Mouse (Mus musculus): ENCODE results near the gene Abraxas1. TPM values are rescaled to one million over a fixed set of nuclear protein-coding genes. Genes with fewer than 3 reads are reported as not detected.

The Abraxas1 gene
- total and polyA plus RNA-seq, 3 experiments, result 14.6 to 61.7 (median 40.5) TPM

- ATAC-seq (ENCODE audit: extremely low read depth, insufficient number of reproducible peaks, low FRiP score, poor library complexity, severe bottlenecking) (no peak), DNase-seq (ENCODE audit: low spot score) (no peak)
- no peaks in the 10 kb centered on the region for H3K36me3 ChIP-seq (replicated peaks)
- H3K4me3 ChIP-seq (ENCODE audit: low read depth, low read length), result no peak overlapping the region
- no peaks in the 10 kb centered on the region for H3K27me3 ChIP-seq (ENCODE audit: insufficient read depth, low read length)
- no peaks in the 10 kb centered on the region for H3K9me3 ChIP-seq (replicated peaks)
- no peaks in the 10 kb centered on the region for H3K4me1 ChIP-seq (ENCODE audit: insufficient read depth, low read depth, low read length)
- no peak for TF ChIP-seq GATA2 (IDR thresholded peaks at IDR 0.05; ENCODE audit: borderline replicate concordance, low read depth, low read length)
- no peak for TF ChIP-seq POLR2AphosphoS5 (IDR thresholded peaks at IDR 0.05; ENCODE audit: insufficient replicate concordance, low read depth, low read length)
- TF ChIP-seq GATA1 (IDR thresholded peaks at IDR 0.05; ENCODE audit: borderline replicate concordance, low read length), result no peak
- TF ChIP-seq CTCF (IDR thresholded peaks at IDR 0.05; ENCODE audit: low read depth, low read length), result no peak
- no peak for TF ChIP-seq TAL1 (conservative IDR thresholded peaks at IDR 0.05; ENCODE audit: low read depth, low read length)
These were observed 11.9 kb upstream of the Abraxas1 start for GRCm38 (mm10) chr5:100832680-100833079.

GRCm38 (mm10) chr5:100828701-100829100 is 7.9 kb upstream of the Abraxas1 start:
- no peak overlapping the region for H3K4me3 ChIP-seq (ENCODE audit: low read depth, low read length)
- H3K4me1 ChIP-seq (ENCODE audit: insufficient read depth, low read depth, low read length), result no peaks in the 10 kb centered on the region
- no peaks in the 10 kb centered on the region for H3K36me3 ChIP-seq (replicated peaks)
- no peak for DNase-seq (ENCODE audit: low spot score)
- H3K27me3 ChIP-seq (ENCODE audit: insufficient read depth, low read length), result peaks cover 12% of the 10 kb centered on the region
- TF ChIP-seq CTCF (IDR thresholded peaks at IDR 0.05; ENCODE audit: low read depth, low read length) (no peak), GATA2 (IDR thresholded peaks at IDR 0.05; ENCODE audit: borderline replicate concordance, low read depth, low read length) (no peak), POLR2AphosphoS5 (IDR thresholded peaks at IDR 0.05; ENCODE audit: insufficient replicate concordance, low read depth, low read length) (no peak), GATA1 (IDR thresholded peaks at IDR 0.05; ENCODE audit: borderline replicate concordance, low read length) (no peak), TAL1 (conservative IDR thresholded peaks at IDR 0.05; ENCODE audit: low read depth, low read length) (no peak)
- ATAC-seq (ENCODE audit: extremely low read depth, insufficient number of reproducible peaks, low FRiP score, poor library complexity, severe bottlenecking), result no peak
- H3K9me3 ChIP-seq (replicated peaks), result no peaks in the 10 kb centered on the region

DNA sequence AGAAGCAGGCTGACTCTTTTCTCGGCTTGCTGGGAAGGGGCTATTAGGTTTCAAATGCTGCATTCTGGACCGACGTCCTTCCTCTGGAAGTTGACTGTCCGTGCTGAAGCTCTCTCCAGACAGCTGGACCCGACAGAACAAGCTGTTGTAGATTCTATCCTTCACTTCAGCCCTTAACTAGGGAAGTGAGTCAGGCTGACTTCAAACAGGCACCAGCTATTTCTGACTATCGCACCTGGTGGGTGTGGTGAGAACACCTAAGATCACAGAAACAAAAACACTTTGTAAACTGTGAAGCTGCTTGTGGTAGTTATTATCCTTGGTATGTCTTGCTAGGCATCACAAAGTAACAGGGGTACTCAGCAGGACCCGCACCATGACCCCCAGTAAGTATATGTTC is 5.8 kb upstream of the Abraxas1 start:
- DNase-seq (ENCODE audit: low spot score), result no peak
- Histone ChIP-seq H3K4me1 (ENCODE audit: insufficient read depth, low read depth, low read length) (peaks cover 4% of the 10 kb centered on the region; the same call in 1 of the 2 replicates), H3K36me3 (replicated peaks) (no peaks in the 10 kb centered on the region), H3K9me3 (replicated peaks) (no peaks in the 10 kb centered on the region), H3K4me3 (ENCODE audit: low read depth, low read length) (no peak overlapping the region), H3K27me3 (ENCODE audit: insufficient read depth, low read length) (peaks cover 12% of the 10 kb centered on the region)
- TF ChIP-seq CTCF (IDR thresholded peaks at IDR 0.05; ENCODE audit: low read depth, low read length) (no peak), GATA2 (IDR thresholded peaks at IDR 0.05; ENCODE audit: borderline replicate concordance, low read depth, low read length) (no peak)
- ATAC-seq (ENCODE audit: extremely low read depth, insufficient number of reproducible peaks, low FRiP score, poor library complexity, severe bottlenecking), result no peak

GRCm38 (mm10) chr5:100825975-100826374 is 5.2 kb upstream of the Abraxas1 start:
- peaks cover 4% of the 10 kb centered on the region; the same call in 1 of the 2 replicates for H3K4me1 ChIP-seq (ENCODE audit: insufficient read depth, low read depth, low read length)
- ATAC-seq (ENCODE audit: extremely low read depth, insufficient number of reproducible peaks, low FRiP score, poor library complexity, severe bottlenecking) (no peak), DNase-seq (ENCODE audit: low spot score) (no peak)
- H3K27me3 ChIP-seq (ENCODE audit: insufficient read depth, low read length), result peaks cover 12% of the 10 kb centered on the region
- H3K9me3 ChIP-seq (replicated peaks), result no peaks in the 10 kb centered on the region
- H3K4me3 ChIP-seq (ENCODE audit: low read depth, low read length), result no peak overlapping the region
- TF ChIP-seq POLR2AphosphoS5 (IDR thresholded peaks at IDR 0.05; ENCODE audit: insufficient replicate concordance, low read depth, low read length), result no peak
- no peak for TF ChIP-seq GATA1 (IDR thresholded peaks at IDR 0.05; ENCODE audit: borderline replicate concordance, low read length)
- TF ChIP-seq GATA2 (IDR thresholded peaks at IDR 0.05; ENCODE audit: borderline replicate concordance, low read depth, low read length), result no peak
- TF ChIP-seq TAL1 (conservative IDR thresholded peaks at IDR 0.05; ENCODE audit: low read depth, low read length), result no peak
- no peak for TF ChIP-seq CTCF (IDR thresholded peaks at IDR 0.05; ENCODE audit: low read depth, low read length)
- no peaks in the 10 kb centered on the region for H3K36me3 ChIP-seq (replicated peaks)

GRCm38 (mm10) chr5:100822826-100823225 is 2.1 kb upstream of the Abraxas1 start:
- Histone ChIP-seq H3K4me1 (ENCODE audit: insufficient read depth, low read depth, low read length) (peaks cover 21% of the 10 kb centered on the region), H3K4me3 (ENCODE audit: low read depth, low read length) (no peak overlapping the region), H3K36me3 (replicated peaks) (peaks cover 10% of the 10 kb centered on the region), H3K9me3 (replicated peaks) (no peaks in the 10 kb centered on the region), H3K27me3 (ENCODE audit: insufficient read depth, low read length) (peaks cover 12% of the 10 kb centered on the region)
- TF ChIP-seq GATA1 (IDR thresholded peaks at IDR 0.05; ENCODE audit: borderline replicate concordance, low read length), result no peak
- no peak for TF ChIP-seq GATA2 (IDR thresholded peaks at IDR 0.05; ENCODE audit: borderline replicate concordance, low read depth, low read length)
- TF ChIP-seq POLR2AphosphoS5 (IDR thresholded peaks at IDR 0.05; ENCODE audit: insufficient replicate concordance, low read depth, low read length), result no peak
- no peak for TF ChIP-seq CTCF (IDR thresholded peaks at IDR 0.05; ENCODE audit: low read depth, low read length)
- no peak for TF ChIP-seq TAL1 (conservative IDR thresholded peaks at IDR 0.05; ENCODE audit: low read depth, low read length)
- ATAC-seq (ENCODE audit: extremely low read depth, insufficient number of reproducible peaks, low FRiP score, poor library complexity, severe bottlenecking), result no peak
- no peak for DNase-seq (ENCODE audit: low spot score)

DNA sequence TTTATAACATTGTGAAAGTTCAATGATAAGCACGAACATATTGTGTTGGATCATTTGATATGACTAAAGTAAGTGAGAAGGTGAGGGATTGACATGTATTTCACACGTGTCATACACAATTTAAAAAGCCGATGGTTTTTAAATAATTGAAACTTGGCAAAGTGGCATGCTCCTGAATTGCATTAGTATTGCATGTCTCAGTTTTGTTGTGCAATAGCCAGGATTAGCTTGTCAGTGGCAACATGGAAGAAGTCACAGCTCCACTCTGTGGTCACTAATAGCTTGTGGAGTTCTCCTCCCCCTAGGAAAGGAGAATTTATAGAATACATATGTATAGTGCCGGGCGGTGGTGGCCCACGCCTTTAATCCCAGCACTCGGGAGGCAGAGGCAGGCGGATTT is 610 bp upstream of the Abraxas1 start:
- DNase-seq (ENCODE audit: low spot score) (peak; percentile 37), ATAC-seq (ENCODE audit: extremely low read depth, insufficient number of reproducible peaks, low FRiP score, poor library complexity, severe bottlenecking) (no peak)
- H3K4me1 ChIP-seq (ENCODE audit: insufficient read depth, low read depth, low read length), result peaks cover 21% of the 10 kb centered on the region
- H3K36me3 ChIP-seq (replicated peaks), result peaks cover 25% of the 10 kb centered on the region
- H3K4me3 ChIP-seq (ENCODE audit: low read depth, low read length), result peak overlapping the region; percentile 90; the same call in 1 of the 2 replicates
- peaks cover 7% of the 10 kb centered on the region; the same call in 1 of the 2 replicates for H3K27me3 ChIP-seq (ENCODE audit: insufficient read depth, low read length)
- no peaks in the 10 kb centered on the region for H3K9me3 ChIP-seq (replicated peaks)
- TF ChIP-seq POLR2AphosphoS5 (IDR thresholded peaks at IDR 0.05; ENCODE audit: insufficient replicate concordance, low read depth, low read length) (no peak), GATA1 (IDR thresholded peaks at IDR 0.05; ENCODE audit: borderline replicate concordance, low read length) (no peak), CTCF (IDR thresholded peaks at IDR 0.05; ENCODE audit: low read depth, low read length) (no peak), TAL1 (conservative IDR thresholded peaks at IDR 0.05; ENCODE audit: low read depth, low read length) (no peak), GATA2 (IDR thresholded peaks at IDR 0.05; ENCODE audit: borderline replicate concordance, low read depth, low read length) (no peak)

All from G1E (cell line).